Mouse (Mus musculus): Measurements from ENCODE around the gene Ccne1. TPM values are rescaled to one million over a fixed set of nuclear protein-coding genes. Genes with fewer than 3 reads are reported as not detected.
"Not testable (repeated sequence)": the region's sequence is repeated elsewhere in the genome, so short reads cannot be mapped to it uniquely, and the experiment has no call there.

Ccne1 gene
- total RNA-seq (2021), result under 1 TPM in 1 of 2 experiments, not detected in 1; 0.14 TPM
- long read RNA-seq, experiment 1, result 0 reads
- long read RNA-seq, experiment 2, partial matches to known transcripts, result 1 of 1 reads
- long read RNA-seq, experiment 2, other reads (novel, unspliced or antisense), result 0 of 1 reads

DNA sequence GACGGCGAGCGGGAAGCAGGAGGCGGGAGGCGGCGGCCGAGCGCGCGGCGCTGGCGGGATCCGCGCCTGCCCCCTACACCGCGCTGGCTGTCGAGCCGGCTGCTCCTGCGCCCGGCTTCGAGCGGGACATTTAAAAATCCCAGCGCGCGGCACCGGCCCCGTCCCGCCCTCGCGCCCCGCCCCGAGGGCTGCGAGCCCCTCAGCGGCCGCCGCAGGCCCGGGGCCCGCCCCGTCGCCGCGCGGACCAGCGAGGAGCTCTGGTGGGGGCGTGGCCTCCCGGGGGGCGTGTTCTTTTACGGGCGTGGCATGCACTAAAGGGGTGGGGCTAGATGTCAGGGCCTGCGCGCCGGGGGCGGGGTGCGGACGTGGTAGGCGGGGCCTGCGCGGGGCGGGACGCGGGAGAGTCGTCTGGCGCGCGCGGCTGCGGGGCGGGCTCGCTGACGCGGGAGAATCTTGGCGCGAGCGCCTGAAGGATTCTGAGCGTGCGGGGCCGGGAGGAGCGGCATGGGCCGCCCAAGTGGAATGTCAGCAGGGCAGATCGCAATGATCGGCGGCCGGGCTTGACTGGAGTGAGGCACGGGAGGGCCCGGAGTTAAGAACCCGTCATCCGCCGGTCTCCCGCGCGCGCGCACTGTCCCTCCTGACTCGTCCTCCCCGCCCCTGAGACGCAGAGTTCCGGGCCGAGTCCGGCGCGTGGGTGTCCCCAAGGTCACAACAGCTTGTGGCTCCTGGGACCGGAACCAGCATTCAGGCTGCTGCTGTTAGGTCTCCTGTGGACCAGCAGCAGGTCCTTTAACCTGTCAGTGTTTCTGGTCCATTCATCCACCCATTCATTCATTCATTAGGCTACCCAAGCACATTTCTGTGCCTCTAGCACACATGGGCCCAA is at the start of gene Ccne1:
Gene Ccne1, minus strand, starts transcription at position 164 of the 889 bp plus-strand sequence.
- DNase-seq (ENCODE audit: low spot score), result peak; percentile 99

GRCm38 (mm10) chr7:38155829-38156228 is 48.5 kb upstream of the Ccne1 start:
- no peak for DNase-seq (ENCODE audit: low spot score)

DNA sequence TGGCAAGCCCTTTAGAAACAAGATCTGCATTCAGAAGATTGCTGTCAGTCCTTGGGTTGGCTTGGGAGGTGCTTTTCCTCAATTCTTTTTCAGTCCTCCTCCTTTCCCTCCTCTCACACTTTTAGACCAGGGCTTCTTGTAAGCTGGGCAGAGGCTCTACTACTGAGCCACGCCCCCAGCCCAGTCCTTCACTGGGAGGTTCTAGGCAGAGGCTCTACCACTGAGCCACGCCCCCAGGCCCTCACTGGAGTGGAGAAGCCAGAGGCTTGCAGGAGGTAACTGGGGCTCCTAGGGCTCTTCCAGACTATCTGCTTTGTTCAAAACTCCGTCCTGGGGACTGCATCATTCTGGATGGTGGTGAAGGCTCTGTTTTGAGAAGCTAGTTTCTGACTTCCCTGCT is 45.2 kb upstream of the Ccne1 start:
- DNase-seq (ENCODE audit: low spot score), result no peak

GRCm38 (mm10) chr7:38151706-38152312 is 44.5 kb upstream of the Ccne1 start:
- DNase-seq (ENCODE audit: low spot score), result no peak

GRCm38 (mm10) chr7:38147477-38147876 is 40.1 kb upstream of the Ccne1 start:
- no peak for DNase-seq (ENCODE audit: low spot score)

GRCm38 (mm10) chr7:38141747-38142545 is 34.6 kb upstream of the Ccne1 start:
- peak; percentile 81 for DNase-seq (ENCODE audit: low spot score)

DNA sequence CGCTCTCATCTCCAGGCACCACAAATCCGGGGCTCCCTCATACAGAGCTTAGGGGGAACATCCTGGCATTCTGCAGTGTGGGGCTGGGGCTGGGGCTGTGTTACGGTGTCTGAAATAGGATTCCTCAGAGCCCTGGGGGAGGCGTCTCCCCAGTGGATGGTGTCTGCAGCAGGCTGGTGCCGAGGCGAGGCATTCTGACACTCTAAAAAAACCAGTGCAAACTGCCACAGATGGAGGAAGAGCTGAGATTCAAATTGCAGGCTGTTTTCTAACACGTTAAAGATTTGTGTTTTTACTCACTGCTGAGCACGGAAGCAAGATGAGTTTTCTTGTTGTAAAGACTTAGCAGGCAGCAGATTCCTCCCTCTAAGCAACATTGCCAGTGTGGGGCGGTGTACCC is 33.0 kb upstream of the Ccne1 start:
- DNase-seq (ENCODE audit: low spot score), result no peak

DNA sequence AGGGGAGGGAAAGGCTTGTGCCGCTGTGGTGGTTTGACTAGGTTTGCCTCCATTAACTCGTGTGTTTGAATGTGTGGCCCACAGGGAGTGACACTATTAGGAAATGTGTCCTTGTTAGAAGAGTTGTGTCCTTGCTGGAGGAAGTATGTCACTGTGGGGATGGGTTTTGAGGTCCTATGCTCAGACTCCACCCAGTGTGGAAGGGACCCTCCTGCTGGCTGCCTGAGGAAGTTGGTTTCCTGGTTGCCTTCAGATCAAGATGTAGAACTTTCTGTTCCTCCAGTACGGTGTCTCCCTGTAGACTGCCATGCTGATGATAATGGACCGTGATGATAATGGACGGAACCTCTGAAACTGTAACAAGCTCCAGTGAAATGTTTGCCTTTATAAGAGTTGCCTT is 27.1 kb upstream of the Ccne1 start:
- no peak for DNase-seq (ENCODE audit: low spot score)

- DNase-seq (ENCODE audit: low spot score), result peak; percentile 11
These were observed 23.9 kb upstream of the Ccne1 start for GRCm38 (mm10) chr7:38131186-38131585.

DNA sequence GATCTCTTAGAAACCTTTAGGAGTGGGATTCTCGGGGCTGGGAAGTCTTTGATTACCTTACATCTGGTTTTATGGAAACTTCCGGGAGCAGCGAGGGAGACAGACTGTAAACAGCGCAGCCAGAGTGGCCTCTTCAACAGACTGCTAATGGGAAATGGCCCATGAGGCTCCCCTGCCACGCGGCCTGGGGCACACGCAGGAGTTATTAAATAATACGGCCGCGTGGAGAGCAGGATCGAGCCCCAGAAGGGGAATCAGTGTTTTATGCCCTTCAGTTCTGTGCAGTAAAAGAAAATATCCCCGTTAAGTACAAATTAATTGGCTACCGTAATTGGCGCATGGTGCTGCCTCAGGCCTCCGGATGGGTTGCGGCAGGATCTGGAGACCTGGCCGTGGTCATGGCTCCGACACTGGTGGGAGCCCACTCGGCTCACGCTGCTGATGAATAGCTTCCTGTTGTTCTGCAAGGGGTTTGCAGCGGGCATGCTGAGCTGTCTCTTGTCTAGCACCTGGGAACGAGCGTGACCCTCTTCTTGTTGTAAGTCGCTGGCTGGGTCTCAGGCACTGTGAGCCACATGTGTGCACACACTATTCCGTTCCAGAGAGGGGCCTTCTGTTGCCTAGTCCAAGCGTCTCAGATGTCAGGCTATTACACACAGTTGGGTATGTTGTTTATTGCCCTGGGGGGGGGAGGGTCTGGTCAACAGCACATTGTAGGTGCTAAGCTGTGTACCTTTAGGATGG is 22.8 kb upstream of the Ccne1 start:
- no peak for DNase-seq (ENCODE audit: low spot score)

- no peak for DNase-seq (ENCODE audit: low spot score)
These were observed 22.2 kb upstream of the Ccne1 start for GRCm38 (mm10) chr7:38129491-38129890.

GRCm38 (mm10) chr7:38128256-38128655 is 20.9 kb upstream of the Ccne1 start:
- DNase-seq (ENCODE audit: low spot score), result not testable (repeated sequence)

- no peak for DNase-seq (ENCODE audit: low spot score)
These were observed 18.3 kb upstream of the Ccne1 start for GRCm38 (mm10) chr7:38125565-38126159.

DNA sequence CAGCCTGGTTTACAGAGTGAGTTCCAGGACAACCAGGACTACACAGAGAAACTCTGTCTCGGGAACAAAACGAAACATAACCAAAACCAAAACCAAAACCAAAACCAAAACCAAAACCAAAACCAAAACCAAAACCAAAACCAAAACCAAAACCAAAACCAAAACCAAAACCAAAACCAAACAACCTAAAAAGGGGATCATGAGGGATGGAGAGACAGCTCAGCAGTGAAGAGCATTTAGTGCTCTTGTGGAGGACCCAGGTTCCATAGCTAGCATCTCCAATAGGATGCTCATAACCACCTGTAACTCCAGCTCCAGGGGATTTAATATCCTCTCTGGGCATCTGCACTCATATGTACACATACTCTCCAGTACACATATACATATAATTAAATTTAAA is 16.8 kb upstream of the Ccne1 start:
- DNase-seq (ENCODE audit: low spot score), result not testable (repeated sequence)

- DNase-seq (ENCODE audit: low spot score), result no peak
These were observed 11.3 kb upstream of the Ccne1 start for GRCm38 (mm10) chr7:38118594-38118993.

DNA sequence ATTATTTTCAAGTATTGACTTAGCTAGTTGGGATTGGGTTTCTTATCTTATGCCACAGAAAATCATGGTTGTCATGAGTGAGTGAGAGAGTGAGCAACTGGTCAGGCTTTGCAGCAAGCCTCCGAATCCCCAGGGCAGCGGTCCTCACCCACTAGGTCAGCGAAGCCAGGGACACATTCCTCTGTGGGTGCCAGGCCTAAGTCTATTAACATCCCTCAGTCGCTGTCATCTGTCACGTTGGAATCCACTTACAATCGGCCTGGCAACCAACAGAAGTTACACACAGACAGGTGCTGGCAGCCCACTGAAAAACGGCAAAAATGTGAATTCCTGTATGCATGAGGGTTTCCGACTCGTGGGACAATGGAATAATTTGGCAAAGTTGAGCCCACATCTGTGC is 5.1 kb upstream of the Ccne1 start:
- DNase-seq (ENCODE audit: low spot score), result no peak

DNA sequence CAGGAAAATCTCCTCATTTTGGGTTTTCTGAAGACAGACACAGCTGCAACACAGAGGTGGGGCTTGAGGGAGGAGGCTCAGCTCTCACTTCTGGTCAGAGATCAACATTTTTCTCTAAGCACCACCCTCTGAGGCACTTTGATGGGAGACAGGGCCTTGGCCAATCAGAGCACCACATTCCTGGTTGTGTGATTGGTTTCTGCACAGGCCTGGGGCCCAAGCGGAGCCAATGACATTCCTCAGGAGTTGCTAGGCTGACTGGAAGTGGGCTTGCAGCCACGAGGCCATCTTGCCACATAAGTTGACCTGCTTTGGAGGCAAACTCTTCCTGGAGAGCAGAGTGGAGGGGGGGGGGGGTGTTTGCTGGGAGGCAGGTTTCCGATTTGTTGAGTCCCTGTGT is 4.7 kb upstream of the Ccne1 start:
- peak; percentile 18 for DNase-seq (ENCODE audit: low spot score)

DNA sequence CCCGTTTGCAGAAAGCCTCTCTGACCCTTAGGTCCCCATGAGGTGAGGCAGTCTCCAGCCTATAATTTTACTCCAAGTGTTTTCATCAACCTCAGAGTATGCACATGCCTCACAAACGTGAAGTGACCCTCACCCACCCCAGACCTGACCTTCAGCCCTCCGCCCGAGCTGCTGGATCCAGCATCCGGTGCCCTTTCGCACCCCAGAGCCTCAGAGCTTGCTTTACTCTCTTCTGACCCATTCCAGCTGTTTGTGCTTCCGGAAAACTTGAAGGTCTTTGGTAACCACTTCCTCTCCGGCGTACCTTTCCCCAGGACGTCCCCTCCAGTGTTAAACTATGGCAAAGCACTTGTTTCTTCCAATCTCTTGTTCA is 912 bp upstream of the Ccne1 start:
- DNase-seq (ENCODE audit: low spot score), result no peak

GRCm38 (mm10) chr7:38106711-38107311 is 523 bp downstream of the Ccne1 start:
- DNase-seq (ENCODE audit: low spot score), result no peak

DNA sequence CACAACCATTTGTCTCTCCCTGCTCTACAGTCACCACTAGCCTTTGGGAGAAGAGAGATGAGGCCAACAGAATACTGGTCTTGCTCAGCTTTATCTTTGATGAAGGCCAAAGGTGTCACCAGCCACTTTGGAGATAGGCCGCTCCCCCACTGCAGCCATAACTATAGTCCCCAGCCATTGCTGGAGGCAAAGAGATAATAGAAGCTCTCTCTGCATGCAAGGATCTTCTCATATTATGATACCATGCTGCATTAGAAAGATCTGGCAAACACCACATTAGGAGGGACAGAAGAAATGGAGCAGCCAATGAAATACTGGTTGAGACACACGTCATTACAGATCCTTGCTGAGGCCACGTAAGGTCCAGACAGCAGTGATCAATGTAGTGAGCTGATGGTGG is 2.0 kb downstream of the Ccne1 start:
- no peak for DNase-seq (ENCODE audit: low spot score)

Data from gastrocnemius, adult 18-20 months (tissue).